Mouse (Mus musculus) intestine, postnatal 0 days (tissue): Measurements from ENCODE around the gene Prr36. TPM values are rescaled to one million over a fixed set of nuclear protein-coding genes. Genes with fewer than 3 reads are reported as not detected.

Experiments
- ATAC-seq: fragments of 200-750 bp; cut with Nextera tagmentation; 2 replicates; pipeline ENCODE4 v1.8.0; 2017; ENCODE audit warnings: mild to moderate bottlenecking, moderate TSS enrichment, moderate library complexity
- H3K27ac ChIP-seq: fragments of 300-500 bp; sonication (generic); 2 replicates; pipeline ENCODE4 v1.5.1; 2014; ENCODE audit warnings: mild to moderate bottlenecking, low read depth, low read length, moderate library complexity
- H3K27me3 ChIP-seq: fragments of 300-500 bp; sonication (generic); replicated peaks from 2 replicates; pipeline ENCODE4 v1.6.1; 2014; ENCODE audit warnings: low read length, mixed read lengths; ENCODE audit not compliant: control insufficient read depth, insufficient read depth
- H3K36me3 ChIP-seq: fragments of 300-500 bp; sonication (generic); 2 replicates; pipeline ENCODE4 v1.6.1; 2014; ENCODE audit warnings: mild to moderate bottlenecking, moderate library complexity; ENCODE audit not compliant: control insufficient read depth, insufficient read depth
- H3K4me1 ChIP-seq: fragments of 300-500 bp; sonication (generic); replicated peaks from 2 replicates; pipeline ENCODE4 v1.6.1; 2014; ENCODE audit warnings: antibody characterized with exemption, low read length, mixed read lengths; ENCODE audit not compliant: control insufficient read depth, insufficient read depth
- H3K4me2 ChIP-seq: fragments of 300-500 bp; sonication (generic); replicated peaks from 2 replicates; pipeline ENCODE4 v1.6.1; 2014; ENCODE audit warnings: low read depth, mild to moderate bottlenecking, moderate library complexity
- H3K4me3 ChIP-seq: fragments of 300-500 bp; sonication (generic); 2 replicates; pipeline ENCODE4 v1.5.1; 2014; ENCODE audit warnings: low read depth, low read length
- H3K9ac ChIP-seq: fragments of 300-500 bp; sonication (generic); 2 replicates; pipeline ENCODE4 v1.6.1; 2014; ENCODE audit warnings: mild to moderate bottlenecking, low read depth, low read length
- H3K9me3 ChIP-seq: fragments of 300-500 bp; sonication (generic); 2 replicates; pipeline ENCODE4 v1.6.1; 2016; ENCODE audit warnings: mixed run types; ENCODE audit not compliant: control insufficient read depth
- CTCF ChIP-seq: sonication (generic); IDR thresholded peaks from 2 replicates; pipeline ENCODE4 v1.5.1; 2016; ENCODE audit warnings: low read depth, mild to moderate bottlenecking, control low read depth, antibody characterized with exemption, moderate library complexity
- WGBS: fragments of 180-500 bp; shearing (Covaris S2); extraction: QIAGEN DNeasy Blood & Tissue Kit; methylation state at CpG from one replicate; pipeline ENCODE4 v1.1.7; 2014; 5-methylcytosine and 5-hydroxymethylcytosine counted together
- polyA plus RNA-seq: library from polyadenylated mRNA; unstranded; fragments of >200 nt; fragmentation: Nextera tagmentation; extraction: Ambion mirVana; gene quantifications from 2 replicates; pipeline ENCODE4 v1.2.1, GENCODE M21; 2015

Gene Prr36
- polyA plus RNA-seq, 1 experiment from 2014 or later = 0.99 TPM

DNA sequence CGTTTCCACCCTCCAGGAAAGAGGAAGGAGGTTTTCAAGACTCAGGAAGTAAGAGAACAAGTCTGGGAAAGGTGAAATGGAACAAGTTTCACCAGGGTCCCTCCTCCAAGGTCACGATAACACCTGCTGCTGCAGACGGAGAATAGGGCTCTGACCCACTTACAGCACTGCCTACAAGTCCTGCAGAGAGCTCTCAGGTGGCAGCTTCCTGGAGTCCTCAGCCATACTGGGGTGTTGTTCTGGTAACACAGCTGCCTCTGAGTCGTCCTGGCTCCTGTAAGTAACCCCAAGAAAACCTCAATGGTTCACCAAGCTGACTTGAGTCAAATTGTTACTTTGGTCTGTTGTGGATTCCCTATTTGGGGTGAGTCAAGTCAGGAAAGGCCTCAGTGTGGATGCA lies 54.5 kb downstream of the Prr36 start:
- Histone ChIP-seq H3K9me3 (no peaks in the 10 kb centered on the region), H3K36me3 (no peaks in the 10 kb centered on the region), H3K4me3 (no peak overlapping the region), H3K4me2 (no peak overlapping the region), H3K27me3 (no peaks in the 10 kb centered on the region), H3K9ac (no peak overlapping the region), H3K4me1 (no peaks in the 10 kb centered on the region), H3K27ac (no peak overlapping the region)
- 54% methylated on average over 4 of the region's 4 CpGs for WGBS
- no peak for TF ChIP-seq CTCF
- no peak for ATAC-seq

Other genes with a start within 250 kb of the Prr36 start
- gene Cd209f, start 111.6 kb downstream of the Prr36 start, polyA plus RNA-seq = 0.33 TPM in 1 of 2 replicates, not detected in the other
- not detected in 2 replicates for gene Cd209g, start 83.4 kb downstream of the Prr36 start, polyA plus RNA-seq
- 6.6 and 8.3 TPM in 2 replicates for gene Evi5l, start 50.9 kb downstream of the Prr36 start, polyA plus RNA-seq
- 2.8 and 3.3 TPM in 2 replicates for gene Lrrc8e, start 9.4 kb upstream of the Prr36 start, polyA plus RNA-seq
- 14.3 and 16.6 TPM in 2 replicates for gene Map2k7, start 21.3 kb upstream of the Prr36 start, polyA plus RNA-seq
- 0.20 and 0.74 TPM in 2 replicates for gene Gm49320, start 21.4 kb upstream of the Prr36 start, polyA plus RNA-seq
- 0.87 and 2.1 TPM in 2 replicates for gene Tgfbr3l, start 30.8 kb upstream of the Prr36 start, polyA plus RNA-seq
- 21.5 and 22.2 TPM in 2 replicates for gene Snapc2, start 35.6 kb upstream of the Prr36 start, polyA plus RNA-seq
- gene Ctxn1, start 41.8 kb upstream of the Prr36 start, polyA plus RNA-seq = 27.4 and 29.4 TPM in 2 replicates
- 33.7 and 35.5 TPM in 2 replicates for gene Timm44, start 58.5 kb upstream of the Prr36 start, polyA plus RNA-seq
- 190 and 217 TPM in 2 replicates for gene Ccl25, start 107.8 kb upstream of the Prr36 start, polyA plus RNA-seq
- gene Elavl1, start 108.0 kb upstream of the Prr36 start, polyA plus RNA-seq = 64.8 and 73.4 TPM in 2 replicates